Mouse (Mus musculus) midbrain, embryonic 10.5 days (tissue): ENCODE measurements around the gene Pramef25. TPM values are rescaled to one million over a fixed set of nuclear protein-coding genes. Genes with fewer than 3 reads are reported as not detected.
"Not testable (repeated sequence)": the region's sequence is repeated elsewhere in the genome, so short reads cannot be mapped to it uniquely, and the experiment has no call there.

ENCODE experiments used
- DNase-seq: peaks from one replicate; pipeline ENCODE4 v3.0.0-alpha.2; 2017; ENCODE audit warnings: low spot score
- H3K27ac ChIP-seq: fragments of 300-500 bp; sonication (generic); replicated peaks from 2 replicates; pipeline ENCODE4 v1.5.1; 2016; ENCODE audit warnings: mild to moderate bottlenecking
- H3K27me3 ChIP-seq: fragments of 300-500 bp; sonication (generic); 2 replicates; pipeline ENCODE4 v1.6.1; 2016; ENCODE audit warnings: low read depth, mild to moderate bottlenecking; ENCODE audit not compliant: poor library complexity, severe bottlenecking
- H3K36me3 ChIP-seq: fragments of 300-500 bp; sonication (generic); 2 replicates; pipeline ENCODE4 v1.6.1; 2016; ENCODE audit warnings: mild to moderate bottlenecking, moderate library complexity
- H3K4me1 ChIP-seq: fragments of 300-500 bp; sonication (generic); 2 replicates; pipeline ENCODE4 v1.6.1; 2016
- H3K4me3 ChIP-seq: fragments of 300-500 bp; sonication (generic); 2 replicates; pipeline ENCODE4 v1.5.1; 2016; ENCODE audit warnings: mild to moderate bottlenecking, moderate library complexity
- H3K9me3 ChIP-seq: fragments of 300-500 bp; sonication (generic); replicated peaks from 2 replicates; pipeline ENCODE4 v1.6.1; 2016; ENCODE audit warnings: mild to moderate bottlenecking
- WGBS: fragments of 180-500 bp; shearing (Covaris S2); methylation state at CpG from one replicate; pipeline ENCODE4 v1.1.7; 2016; 5-methylcytosine and 5-hydroxymethylcytosine counted together
- polyA plus RNA-seq: library from polyadenylated mRNA; unstranded; fragments of >200 nt; fragmentation: Nextera tagmentation; extraction: Ambion mirVana; gene quantifications from 2 replicates; pipeline ENCODE4 v1.2.1, GENCODE M21; 2016

Gene Pramef25
- not detected in 2 replicates for polyA plus RNA-seq

GRCm38 (mm10) chr4:143950916-143951315 is at the start of gene Pramef25:
TSS of gene Pramef25 (minus strand) at chr4:143951016.
- 89% methylated on average over 1 of the region's 1 CpGs for WGBS
- DNase-seq, H3K4me1 ChIP-seq, H3K4me3 ChIP-seq, H3K27me3 ChIP-seq, H3K27ac ChIP-seq, H3K36me3 ChIP-seq: not testable (repeated sequence)
- peaks cover 46% of the 10 kb centered on the region for H3K9me3 ChIP-seq

- not testable (repeated sequence) for H3K27me3 ChIP-seq, H3K4me1 ChIP-seq, H3K36me3 ChIP-seq, H3K27ac ChIP-seq, DNase-seq, H3K4me3 ChIP-seq
- 65% methylated on average over 3 of the region's 3 CpGs for WGBS
- peaks cover 19% of the 10 kb centered on the region; the same call in 1 of the 2 replicates for H3K9me3 ChIP-seq
These were observed 43.5 kb upstream of the Pramef25 start, which contains the start of gene Pramef17 for GRCm38 (mm10) chr4:143994269-143994668. TSS of gene Pramef17 (minus strand) at chr4:143994369.

- DNase-seq: not testable (repeated sequence)
- 95% methylated on average over 17 of the region's 17 CpGs for WGBS
These were observed 37.3 kb upstream of the Pramef25 start for GRCm38 (mm10) chr4:143988126-143988525.

GRCm38 (mm10) chr4:143987475-143987941 is 36.7 kb upstream of the Pramef25 start:
- WGBS: 79% methylated on average over 4 of the region's 17 CpGs
- H3K36me3 ChIP-seq, DNase-seq, H3K4me1 ChIP-seq, H3K27me3 ChIP-seq, H3K4me3 ChIP-seq, H3K27ac ChIP-seq: not testable (repeated sequence)
- peaks cover 14% of the 10 kb centered on the region; the same call in 1 of the 2 replicates for H3K9me3 ChIP-seq

More at GRCm38 (mm10) chr4:143988126-143988525, 37.3 kb upstream of the Pramef25 start:
- not testable (repeated sequence) for H3K27ac ChIP-seq, H3K4me1 ChIP-seq, H3K27me3 ChIP-seq, H3K4me3 ChIP-seq, H3K36me3 ChIP-seq
- H3K9me3 ChIP-seq: peaks cover 14% of the 10 kb centered on the region; the same call in 1 of the 2 replicates

- not testable (repeated sequence) for H3K4me1 ChIP-seq, H3K27me3 ChIP-seq, H3K4me3 ChIP-seq, DNase-seq, H3K27ac ChIP-seq, H3K36me3 ChIP-seq
- peaks cover 14% of the 10 kb centered on the region; the same call in 1 of the 2 replicates for H3K9me3 ChIP-seq
- 91% methylated on average over 4 of the region's 9 CpGs for WGBS
These were observed 34.9 kb upstream of the Pramef25 start for GRCm38 (mm10) chr4:143985733-143986132.

GRCm38 (mm10) chr4:143985165-143985564 is 34.3 kb upstream of the Pramef25 start:
- H3K4me3 ChIP-seq, H3K27me3 ChIP-seq, DNase-seq, H3K27ac ChIP-seq, H3K4me1 ChIP-seq, H3K36me3 ChIP-seq: not testable (repeated sequence)
- no CpG with 5 or more reads among the region's 7 CpGs for WGBS
- H3K9me3 ChIP-seq: peaks cover 14% of the 10 kb centered on the region; the same call in 1 of the 2 replicates

GRCm38 (mm10) chr4:143983446-143983845 is 32.6 kb upstream of the Pramef25 start:
- not testable (repeated sequence) for H3K4me1 ChIP-seq, H3K36me3 ChIP-seq, H3K27ac ChIP-seq, H3K27me3 ChIP-seq, H3K4me3 ChIP-seq, DNase-seq
- 44% methylated on average over 1 of the region's 1 CpGs for WGBS
- peaks cover 13% of the 10 kb centered on the region; the same call in 1 of the 2 replicates for H3K9me3 ChIP-seq

GRCm38 (mm10) chr4:143966850-143967249 is 16.0 kb upstream of the Pramef25 start, which contains the start of gene Gm13101:
TSS of gene Gm13101 (minus strand) at chr4:143966950.
- H3K9me3 ChIP-seq: peaks cover 31% of the 10 kb centered on the region
- not testable (repeated sequence) for H3K4me3 ChIP-seq, H3K27ac ChIP-seq, H3K4me1 ChIP-seq, H3K36me3 ChIP-seq, DNase-seq, H3K27me3 ChIP-seq
- 46% methylated on average over 2 of the region's 2 CpGs for WGBS

- H3K27me3 ChIP-seq, H3K27ac ChIP-seq, H3K4me3 ChIP-seq, H3K36me3 ChIP-seq, H3K4me1 ChIP-seq, DNase-seq: not testable (repeated sequence)
- H3K9me3 ChIP-seq: peaks cover 37% of the 10 kb centered on the region; the same call in 1 of the 2 replicates
- 78% methylated on average over 1 of the region's 1 CpGs for WGBS
These were observed 50.5 kb downstream of the Pramef25 start, which contains the start of gene Pramef6 for GRCm38 (mm10) chr4:143900280-143900679. TSS of gene Pramef6 (minus strand) at chr4:143900380.

Other genes starting within 250 kb of the Pramef25 start
- not detected in 2 replicates for gene Gm13089, start 248.3 kb downstream of the Pramef25 start, polyA plus RNA-seq
- not detected in 2 replicates for gene Gm13078, start 231.6 kb downstream of the Pramef25 start, polyA plus RNA-seq
- not detected in 2 replicates for gene Gm13023, start 161.7 kb downstream of the Pramef25 start, polyA plus RNA-seq
- gene Gm13084, start 134.9 kb downstream of the Pramef25 start, polyA plus RNA-seq: not detected in 2 replicates
- not detected in 2 replicates for gene Gm13103, start 104.5 kb downstream of the Pramef25 start, polyA plus RNA-seq
- not detected in 2 replicates for gene Pramef6, start 50.6 kb downstream of the Pramef25 start, polyA plus RNA-seq
- not detected in 2 replicates for gene Gm13101, start 15.9 kb upstream of the Pramef25 start, polyA plus RNA-seq
- gene Pramef17, start 43.4 kb upstream of the Pramef25 start, polyA plus RNA-seq: not detected in 2 replicates
- not detected in 2 replicates for gene Pramel4, start 108.1 kb upstream of the Pramef25 start, polyA plus RNA-seq
- gene Gm13102, start 155.5 kb upstream of the Pramef25 start, polyA plus RNA-seq: not detected in 2 replicates
- not detected in 2 replicates for gene Oog3, start 211.6 kb upstream of the Pramef25 start, polyA plus RNA-seq
- gene Oog2, start 239.7 kb upstream of the Pramef25 start, polyA plus RNA-seq: not detected in 2 replicates